16 mouse cellular contexts compared by ENCODE assay signal in genomic region chr8:99621626-99622025, GRCm38 (mm10).
"Had no signal": no experiment of that assay in that cellular context is flagged by ENCODE, and none has a peak within 500 bp of the region (broad histone marks: within the 10 kb centered on the region; RNA-seq: fewer than 3 reads in every experiment).

No protein-coding gene starts in this region.

- H3K36me3 ChIP-seq: neural tube, embryonic 12.5 days; neural tube, embryonic 13.5 days; neural tube, embryonic 15.5 days; stomach, embryonic 15.5 days had no signal

- H3K9me3 ChIP-seq: neural tube, embryonic 12.5 days; neural tube, embryonic 13.5 days; neural tube, embryonic 15.5 days; stomach, embryonic 15.5 days had no signal

- H3K4me3 ChIP-seq: neural tube, embryonic 12.5 days; neural tube, embryonic 13.5 days; neural tube, embryonic 15.5 days; stomach, embryonic 15.5 days had no signal

- H3K27ac ChIP-seq: neural tube, embryonic 12.5 days; neural tube, embryonic 13.5 days; neural tube, embryonic 15.5 days; stomach, embryonic 15.5 days; stomach, postnatal 0 days had no signal

- H3K9ac ChIP-seq: neural tube, embryonic 12.5 days; neural tube, embryonic 13.5 days; neural tube, embryonic 15.5 days; stomach, embryonic 15.5 days had no signal

- H3K4me2 ChIP-seq: neural tube, embryonic 12.5 days; neural tube, embryonic 13.5 days; neural tube, embryonic 15.5 days; stomach, embryonic 15.5 days had no signal

- H3K27me3 ChIP-seq: neural tube, embryonic 12.5 days; neural tube, embryonic 13.5 days; neural tube, embryonic 15.5 days; stomach, embryonic 15.5 days had no signal

- H3K4me1 ChIP-seq: neural tube, embryonic 12.5 days; neural tube, embryonic 13.5 days; neural tube, embryonic 15.5 days; stomach, embryonic 15.5 days had no signal

- DNase-seq: retina, postnatal 1 day; right cerebral cortex, adult 18-20 months; right cerebral cortex, postnatal 25 days; right cerebral cortex, postnatal 4 days; spleen, adult 18-20 months; thymus, adult 18-20 months; thymus, adult 2 months; thymus, postnatal 14 days; thymus, postnatal 25 days; thymus, postnatal 36 days; thymus, postnatal 4 days had no signal
